Mouse (Mus musculus) cerebellum, adult 2 months (tissue): Measurements from ENCODE around the gene Enpp4.

Source experiments
- CTCF ChIP-seq: fragments of 200-500 bp; IDR thresholded peaks from 2 replicates; pipeline ENCODE4 v1.5.1; 2011; ENCODE audit warnings: low read depth, mild to moderate bottlenecking, control low read depth, low read length, moderate library complexity, borderline replicate concordance; ENCODE audit not compliant: insufficient read depth
- POLR2A ChIP-seq: fragments of 200-500 bp; IDR thresholded peaks from 2 replicates; pipeline ENCODE4 v1.6.1; 2011; ENCODE audit warnings: low read length, control low read depth, borderline replicate concordance; ENCODE audit not compliant: insufficient read depth

DNA sequence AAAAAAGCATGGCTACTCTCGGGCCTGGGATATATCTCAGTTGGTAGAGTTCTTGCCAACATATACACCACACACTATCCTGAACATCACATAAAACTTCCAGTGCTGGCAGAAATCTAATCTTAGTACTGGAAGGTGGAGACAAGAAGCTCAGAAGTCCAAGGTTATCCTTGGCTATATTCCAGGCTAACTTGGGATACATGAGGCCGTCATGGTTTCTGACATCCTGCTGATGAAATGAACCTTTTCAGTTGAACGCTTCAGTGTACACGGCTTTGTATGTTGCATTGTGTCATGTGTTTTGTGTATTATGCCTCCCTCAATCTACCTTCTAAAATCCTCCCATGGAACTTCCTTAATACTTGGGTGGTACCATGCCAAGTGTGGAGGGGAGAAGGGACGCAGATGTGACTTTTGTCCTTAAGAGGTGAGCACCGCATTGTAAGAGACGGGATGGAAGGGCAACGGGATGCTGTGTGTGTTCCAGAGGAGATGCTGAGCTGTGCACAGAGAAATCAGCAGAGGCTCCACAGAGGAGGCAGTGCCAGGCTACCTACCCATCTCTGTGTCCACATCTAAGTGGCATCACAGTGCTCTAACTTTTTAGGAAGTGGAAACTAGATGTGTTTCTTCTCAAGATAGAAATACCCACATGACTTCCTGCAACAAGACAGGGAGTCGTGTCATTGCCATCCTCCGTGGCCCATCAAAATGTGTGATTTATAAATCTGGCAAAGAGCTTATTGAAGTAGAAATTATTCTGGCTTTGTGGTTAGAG lies 31.4 kb upstream of the Enpp4 start:
- TF ChIP-seq CTCF (no peak), POLR2A (no peak)
